In the genomic region with DNA sequence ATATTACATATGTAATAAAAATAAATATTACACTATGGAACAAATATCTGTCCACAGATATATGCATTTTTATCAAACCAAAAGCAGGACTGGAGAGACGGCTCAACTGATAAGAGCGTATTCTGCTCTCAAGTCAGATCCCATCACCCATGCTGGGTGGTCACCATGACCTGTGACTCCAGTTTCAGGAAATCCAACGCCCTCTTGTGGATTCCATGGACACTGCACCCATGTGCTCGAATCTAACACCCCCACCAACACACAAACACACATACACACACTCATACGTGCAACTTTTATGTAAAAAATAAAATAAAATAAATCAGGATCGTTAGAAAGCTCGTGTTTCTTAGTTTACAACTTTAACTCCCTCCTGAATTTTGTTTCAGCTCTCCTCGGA, we compare ENCODE assay signal across 8 mouse cellular contexts.
DNase-seq lines count a peak whose midpoint lies in the region; TF ChIP-seq lines count a peak whose summit lies in the region.

No protein-coding gene starts in this region.

- 0 out of 2 replicates have a peak, but pooled peaks have one; percentile 15 for TF ChIP-seq CTCF in kidney, adult 2 months (conservative IDR thresholded peaks at IDR 0.05; ENCODE audit: insufficient read depth, insufficient read length, low read depth, low read length)
- TF ChIP-seq CTCF in E14TG2a.4 (conservative IDR thresholded peaks at IDR 0.05; ENCODE audit: low read length) = peak; percentile 61
- peak; percentile 39; the same call in 1 of the 2 replicates for TF ChIP-seq CTCF in brain, embryonic 14.5 days (IDR thresholded peaks at IDR 0.05; ENCODE audit: borderline replicate concordance, extremely low read depth, insufficient read depth, insufficient read length)

- no peak for TF ChIP-seq POLR2A in kidney, adult 2 months (IDR thresholded peaks at IDR 0.05; ENCODE audit: low read depth, low read length)
- TF ChIP-seq POLR2A in brain, embryonic 14.5 days (IDR thresholded peaks at IDR 0.05; ENCODE audit: borderline replicate concordance, extremely low read depth, insufficient read depth, insufficient read length, poor library complexity, severe bottlenecking) = no peak

- H3K4me3 ChIP-seq in kidney, adult 2 months (ENCODE audit: insufficient read depth, low read depth, low read length) = no peak overlapping the region
- H3K4me3 ChIP-seq in E14TG2a.4 (replicated peaks; ENCODE audit: low read length) = no peak overlapping the region

- no peaks in the 10 kb centered on the region for H3K9me3 ChIP-seq in E14TG2a.4 (ENCODE audit: low read length)

- H3K27ac ChIP-seq in kidney, adult 2 months (ENCODE audit: insufficient read depth, low read depth, low read length) = no peak overlapping the region

- no peaks in the 10 kb centered on the region for H3K36me3 ChIP-seq in kidney, adult 2 months (ENCODE audit: control insufficient read depth, insufficient read depth, low read length)
- no peaks in the 10 kb centered on the region for H3K36me3 ChIP-seq in E14TG2a.4 (ENCODE audit: insufficient read depth, low read length)

- DNase-seq in kidney, adult 2 months = no peak
- no peak for DNase-seq in kidney, adult 11 months
- peak; percentile 9 for DNase-seq in brain, embryonic 14.5 days (ENCODE audit: low read depth)
- DNase-seq in heart, postnatal 4 days = peak; percentile 77
- DNase-seq in natural killer cell, adult 2 months (ENCODE audit: low spot score in 2 of 2) = no peak
- no peak for DNase-seq in layer of hippocampus, postnatal 10 days (ENCODE audit: low spot score in 2 of 2)
- no peak for DNase-seq in lung, adult 18-20 months

- no peaks in the 10 kb centered on the region for H3K4me1 ChIP-seq in kidney, adult 2 months (ENCODE audit: control insufficient read depth, insufficient read depth, low read length)
- H3K4me1 ChIP-seq in E14TG2a.4 (replicated peaks; ENCODE audit: low read depth, low read length) = peaks cover 19% of the 10 kb centered on the region

- H3K27me3 ChIP-seq in kidney, adult 2 months (replicated peaks; ENCODE audit: control insufficient read depth, insufficient read depth, low read length) = no peaks in the 10 kb centered on the region
- no peaks in the 10 kb centered on the region for H3K27me3 ChIP-seq in E14TG2a.4 (ENCODE audit: insufficient read depth, low read length)

- 79% methylated on average over 8 of the region's 8 CpGs for WGBS in kidney, adult 2 months

Comparison
In these comparisons a context has a peak if more than half of its experiments do, and no peak if none do; other contexts are left out.
1. DNase-seq: peak in brain, embryonic 14.5 days (single experiment) and heart, postnatal 4 days (single experiment); none in kidney, adult 2 months (single experiment), kidney, adult 11 months (single experiment), natural killer cell, adult 2 months (0 of 2), layer of hippocampus, postnatal 10 days (0 of 2) and lung, adult 18-20 months (0 of 2).
2. Peak in every context shown above with its lines, with median percentiles within 50 percentile points of each other: CTCF ChIP-seq.